Mouse (Mus musculus): ENCODE data around the gene Kcnc1.

GRCm38 (mm10) chr7:46378123-46378522, 18.2 kb upstream of the Kcnc1 start:
- TF ChIP-seq ZC3H11A (IDR thresholded peaks at IDR 0.05; ENCODE audit: low read depth, low read length) = no peak
- TF ChIP-seq CTCF (IDR thresholded peaks at IDR 0.05 in 2 of 3, conservative IDR thresholded peaks at IDR 0.05 in 1 of 3; ENCODE audit: control insufficient read depth in 1 of 3, insufficient read depth in 1 of 3, low read depth in 2 of 3, low read length in 3 of 3, poor library complexity in 1 of 3, severe bottlenecking in 1 of 3) = 0 out of 6 replicates have a peak, but pooled peaks of 1 of the 3 experiments have one; percentile 4
- no peak for TF ChIP-seq MAX (IDR thresholded peaks at IDR 0.05; ENCODE audit: low read length)
- TF ChIP-seq USF1 (IDR thresholded peaks at IDR 0.05; ENCODE audit: low read depth, low read length) = no peak
- no peak for TF ChIP-seq UBTF (IDR thresholded peaks at IDR 0.05; ENCODE audit: borderline replicate concordance, insufficient read depth, low read depth, low read length)
- no peak for TF ChIP-seq MXI1 (IDR thresholded peaks at IDR 0.05; ENCODE audit: low read depth, low read length)
- TF ChIP-seq EP300 (IDR thresholded peaks at IDR 0.05; ENCODE audit: low read depth in 1 of 2, low read length in 2 of 2) = no peak
- TF ChIP-seq POLR2A (IDR thresholded peaks at IDR 0.05; ENCODE audit: control insufficient read depth in 1 of 2, insufficient read depth in 1 of 2, low read depth in 1 of 2, low read length in 2 of 2, poor library complexity in 1 of 2) = no peak
- no peak for TF ChIP-seq ZNF384 (IDR thresholded peaks at IDR 0.05; ENCODE audit: low read depth, low read length)
- no peak for TF ChIP-seq GATA1 (IDR thresholded peaks at IDR 0.05; ENCODE audit: low read depth, low read length)
- no peak for TF ChIP-seq TBP (IDR thresholded peaks at IDR 0.05; ENCODE audit: low read depth, low read length)
- no peak for TF ChIP-seq GABPA (IDR thresholded peaks at IDR 0.05; ENCODE audit: low read depth, low read length)
- TF ChIP-seq E2F4 (IDR thresholded peaks at IDR 0.05; ENCODE audit: borderline replicate concordance, low read depth, low read length) = no peak

Data from MEL (cell line).